Mouse (Mus musculus): ENCODE data around the gene Large1.
"Not testable (repeated sequence)": the region's sequence is repeated elsewhere in the genome, so short reads cannot be mapped to it uniquely, and the experiment has no call there.

The Large1 gene

DNA sequence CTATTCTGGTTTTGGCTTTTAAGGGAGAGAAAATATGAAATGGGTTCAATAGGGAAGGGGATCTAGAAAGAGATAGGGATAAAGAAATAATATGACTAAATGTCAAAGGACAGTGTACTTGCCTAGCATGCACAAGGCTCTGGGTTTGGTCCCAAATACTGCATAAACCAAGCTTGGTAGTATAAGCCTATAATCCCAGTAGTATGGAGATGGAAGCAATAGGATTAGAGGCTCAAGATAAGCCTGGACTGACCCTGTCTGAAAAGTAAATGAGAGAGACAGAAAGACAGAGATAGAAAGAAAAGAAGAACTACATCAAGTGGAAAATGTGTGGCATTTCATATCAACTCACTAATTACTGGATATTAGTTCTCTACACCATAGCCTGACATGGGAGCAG, 180.7 kb downstream of the Large1 start:
- DNase-seq (ENCODE audit: low read depth, low spot score) = no peak

DNA sequence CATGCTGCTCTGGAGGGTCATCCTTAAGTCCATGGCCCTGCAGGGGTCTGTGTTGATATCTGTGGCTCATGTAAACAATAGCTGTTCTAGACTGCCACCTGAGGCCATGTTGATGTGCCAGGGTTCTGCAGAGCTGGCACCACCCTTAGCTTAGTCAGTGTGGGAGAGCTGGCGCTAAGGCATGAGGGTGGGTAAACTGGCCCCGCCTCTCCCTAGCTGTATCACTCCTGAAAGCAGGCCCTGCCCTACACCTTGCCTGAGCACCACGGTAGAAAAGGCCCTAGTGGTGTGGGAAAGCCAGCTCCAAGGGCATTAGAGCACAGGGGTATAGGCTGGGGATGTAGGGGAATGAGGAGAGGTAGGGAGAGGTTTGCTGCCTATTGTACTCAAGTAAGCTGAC, 191.3 kb downstream of the Large1 start:
- no peak for DNase-seq (ENCODE audit: low read depth, low spot score)

GRCm38 (mm10) chr8:73161564-73161963, 191.8 kb downstream of the Large1 start:
- no peak for DNase-seq (ENCODE audit: low read depth, low spot score)

DNA sequence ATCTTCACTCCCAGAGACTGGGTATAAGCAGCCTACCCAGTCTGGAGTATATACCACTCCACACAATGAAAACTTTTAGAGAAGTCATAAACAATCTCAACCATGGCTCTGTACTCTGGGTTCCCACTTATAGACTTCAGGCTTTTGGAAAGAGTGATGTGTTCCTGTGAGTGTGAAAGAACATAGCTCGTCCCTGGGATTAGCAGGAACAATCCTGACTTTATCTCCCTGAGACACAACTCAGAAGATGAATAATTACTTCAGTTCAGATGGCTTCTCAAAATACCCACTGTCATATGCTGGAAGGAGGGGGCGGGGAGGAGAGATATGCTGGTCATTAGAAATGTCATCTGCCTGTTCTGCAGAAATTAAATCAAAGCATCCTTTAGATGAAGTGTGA, 192.4 kb downstream of the Large1 start:
- no peak for DNase-seq (ENCODE audit: low read depth, low spot score)

DNA sequence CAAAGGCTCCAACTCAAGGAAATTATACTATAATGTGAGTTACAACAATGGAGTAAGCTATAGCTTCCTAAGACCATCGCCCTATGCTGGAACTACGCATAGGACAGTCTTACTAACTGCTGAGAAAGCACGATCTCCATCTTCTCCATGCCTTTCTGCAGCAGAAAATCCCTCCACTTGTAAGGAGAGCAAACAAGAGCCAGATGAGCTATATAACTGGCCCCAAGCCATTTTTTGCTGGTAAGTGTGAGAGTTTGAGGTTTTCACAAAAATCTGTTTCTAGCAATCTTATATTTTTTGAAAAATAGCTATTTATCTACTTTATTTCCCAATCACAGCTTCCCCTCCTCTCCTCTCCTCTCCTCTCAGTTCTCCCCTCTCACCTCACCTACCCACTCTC, 206.1 kb downstream of the Large1 start:
- no peak for DNase-seq (ENCODE audit: low read depth, low spot score)

DNA sequence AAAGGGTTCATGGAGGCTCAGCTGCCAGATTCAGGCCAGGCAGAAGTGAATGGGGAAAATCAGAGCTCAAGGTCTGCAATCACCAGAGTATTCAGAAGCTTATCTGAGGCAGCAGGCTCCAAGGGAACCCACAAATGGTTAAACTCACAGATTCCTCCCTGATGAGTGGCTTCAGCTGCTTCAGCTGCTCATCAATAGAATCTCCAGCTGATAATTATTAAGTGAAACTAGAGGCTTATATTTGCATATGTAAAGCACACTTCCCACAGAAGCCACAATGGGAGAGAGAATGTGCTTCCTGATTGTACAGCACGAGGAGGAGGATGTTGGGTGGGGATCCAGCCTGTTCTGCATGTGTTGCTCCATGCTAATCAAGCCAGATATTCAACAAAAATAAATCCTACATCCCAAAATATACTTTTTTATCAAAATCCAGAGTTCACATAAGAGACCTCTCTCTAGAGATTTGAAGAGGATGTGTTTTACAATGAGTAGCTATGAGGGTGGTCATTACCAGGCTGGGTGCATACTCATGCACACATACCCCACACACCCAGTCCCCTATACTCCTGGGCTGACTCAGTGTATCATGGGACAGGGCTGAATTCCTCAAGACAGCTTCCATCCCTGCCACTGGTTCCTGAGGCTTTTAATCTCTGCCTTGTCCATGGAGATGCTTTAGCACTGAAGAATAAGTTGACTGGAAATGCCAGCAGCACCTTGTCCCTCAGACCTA, 210.5 kb downstream of the Large1 start:
- DNase-seq (ENCODE audit: low read depth, low spot score) = no peak

GRCm38 (mm10) chr8:73135397-73135796, 217.9 kb downstream of the Large1 start:
- no peak for DNase-seq (ENCODE audit: low read depth, low spot score)

DNA sequence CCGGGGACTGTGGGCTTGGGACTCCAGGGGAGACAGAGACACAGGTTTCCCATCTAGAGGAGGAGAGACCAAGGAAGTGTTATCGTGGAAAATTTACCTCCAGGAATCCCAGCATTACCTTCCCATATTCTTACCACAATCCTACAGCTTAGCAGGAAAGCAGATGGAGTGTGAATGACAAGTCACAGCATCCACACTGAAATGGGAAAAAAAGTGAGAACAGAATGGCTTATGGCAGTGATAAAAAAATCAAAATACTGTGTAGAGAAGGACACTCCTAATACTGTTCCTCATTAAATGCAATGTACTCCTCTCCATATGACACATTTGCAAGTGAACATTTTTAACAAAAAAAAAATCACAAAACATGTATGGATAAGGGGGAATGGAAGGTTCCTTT, 221.3 kb downstream of the Large1 start:
- no peak for DNase-seq (ENCODE audit: low read depth, low spot score)

DNA sequence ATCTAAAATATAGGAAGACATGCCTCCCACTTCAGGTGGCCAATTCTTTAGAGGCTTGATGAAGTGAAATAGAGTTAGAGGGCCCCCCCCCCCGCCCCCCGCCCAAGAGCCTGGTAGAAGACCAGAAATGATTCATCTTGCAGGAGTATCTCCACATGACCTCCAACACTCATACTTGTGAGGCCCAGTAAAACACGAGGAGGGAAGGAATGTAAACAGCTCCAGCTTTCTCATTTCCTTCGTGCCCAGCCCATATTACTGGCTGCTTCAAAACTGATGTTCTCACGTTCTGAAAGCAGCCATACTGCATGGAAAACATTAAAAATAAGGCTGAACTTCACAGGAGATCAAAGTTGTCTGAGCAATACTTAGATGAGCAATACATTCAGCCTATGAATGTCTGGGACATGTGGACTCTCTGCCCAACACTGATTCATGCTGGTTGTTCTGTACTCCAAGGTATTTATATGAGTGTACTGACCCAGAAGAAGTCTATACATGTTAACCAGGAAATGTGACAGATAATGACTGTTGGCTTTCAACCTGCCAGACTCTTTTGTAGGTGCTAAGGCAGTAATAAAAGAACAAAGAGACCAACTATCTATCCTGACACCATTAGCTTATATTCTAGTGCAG, 229.4 kb downstream of the Large1 start:
- DNase-seq (ENCODE audit: low read depth, low spot score) = no peak

GRCm38 (mm10) chr8:73112332-73112895, 240.9 kb downstream of the Large1 start:
- no peak for DNase-seq (ENCODE audit: low read depth, low spot score)

DNA sequence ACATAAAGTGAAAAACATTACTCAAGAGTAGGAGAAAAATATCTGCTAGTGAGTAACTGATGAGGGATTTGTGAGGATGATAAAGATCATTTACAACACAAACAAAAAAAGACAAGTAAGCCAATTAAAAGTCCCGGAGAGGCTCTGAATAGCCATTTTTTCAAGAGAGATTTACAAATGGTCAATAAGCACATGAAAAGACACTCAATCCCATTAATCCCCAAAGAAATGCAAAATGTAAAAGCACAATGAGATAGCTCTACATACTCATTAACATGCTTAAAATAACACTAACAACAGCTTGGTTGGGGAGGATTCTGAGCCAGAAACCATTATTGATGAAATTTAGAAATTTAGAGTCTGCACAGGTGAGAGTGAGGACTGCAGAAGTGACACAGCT, 249.3 kb downstream of the Large1 start:
- DNase-seq (ENCODE audit: low read depth, low spot score) = no peak

- no peak for DNase-seq (ENCODE audit: low read depth, low spot score)
Observed at GRCm38 (mm10) chr8:73101069-73101468, 252.3 kb downstream of the Large1 start.

- DNase-seq (ENCODE audit: low read depth, low spot score) = peak; percentile 3
Observed at GRCm38 (mm10) chr8:73100607-73101006, 252.7 kb downstream of the Large1 start.

DNA sequence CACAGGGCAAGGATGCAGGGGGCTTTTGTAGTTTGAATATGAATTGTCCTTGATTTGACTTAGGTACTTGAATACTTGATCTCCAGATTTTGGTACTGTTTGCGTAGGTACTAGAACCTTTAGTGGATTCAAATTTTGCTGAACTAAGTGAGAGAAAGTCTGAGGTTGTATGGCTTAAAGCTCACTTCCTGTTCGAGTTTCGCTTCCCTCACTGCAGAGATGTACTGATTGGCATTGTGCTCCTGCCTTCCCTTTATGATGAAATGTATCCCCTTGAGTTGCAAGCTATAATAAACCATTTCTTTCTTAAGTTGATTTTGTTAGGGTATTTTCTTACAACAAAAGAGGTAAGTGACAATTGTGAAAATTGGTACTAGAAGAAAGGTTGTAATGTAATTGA, 253.8 kb downstream of the Large1 start:
- no peak for DNase-seq (ENCODE audit: low read depth, low spot score)

DNA sequence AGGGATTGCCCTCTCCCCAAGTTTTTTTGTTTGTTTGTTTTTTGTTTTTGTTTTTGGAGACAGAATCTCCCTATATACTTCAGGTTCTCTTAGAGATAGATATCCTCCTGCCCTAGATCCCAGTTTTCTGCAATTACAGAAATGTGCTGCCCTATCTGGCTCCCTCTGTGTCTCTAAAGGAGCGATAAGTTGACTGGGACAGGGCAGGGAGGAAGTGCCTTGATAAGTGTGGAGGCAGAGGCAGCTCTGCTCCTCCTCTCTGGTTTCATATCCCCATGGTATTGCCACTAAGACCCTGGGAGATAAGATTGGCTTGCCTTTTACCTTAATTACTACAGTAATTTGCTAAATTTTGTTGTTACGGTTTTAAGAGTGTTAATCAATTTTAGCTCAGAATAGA, 256.4 kb downstream of the Large1 start:
- DNase-seq (ENCODE audit: low read depth, low spot score) = no peak

DNA sequence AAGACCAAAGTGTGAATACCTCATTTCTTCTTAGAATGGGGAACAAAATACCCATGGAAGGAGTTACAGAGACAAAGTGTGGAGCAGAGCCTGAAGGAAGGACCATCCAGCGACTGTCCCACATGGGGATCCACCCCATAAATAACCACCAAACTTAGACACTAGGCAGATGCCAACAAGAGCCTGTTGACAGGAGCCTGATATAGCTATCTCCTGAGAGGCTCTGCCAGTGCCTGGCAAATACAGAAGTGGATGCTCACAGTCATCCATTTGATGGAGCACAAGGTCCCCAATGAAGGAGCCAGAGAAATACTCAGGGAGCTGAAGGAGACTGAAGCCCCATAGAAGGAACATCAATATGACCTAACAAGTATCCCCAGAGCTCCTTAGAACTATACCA, 275.6 kb downstream of the Large1 start:
- not testable (repeated sequence) for DNase-seq (ENCODE audit: low read depth, low spot score)

DNA sequence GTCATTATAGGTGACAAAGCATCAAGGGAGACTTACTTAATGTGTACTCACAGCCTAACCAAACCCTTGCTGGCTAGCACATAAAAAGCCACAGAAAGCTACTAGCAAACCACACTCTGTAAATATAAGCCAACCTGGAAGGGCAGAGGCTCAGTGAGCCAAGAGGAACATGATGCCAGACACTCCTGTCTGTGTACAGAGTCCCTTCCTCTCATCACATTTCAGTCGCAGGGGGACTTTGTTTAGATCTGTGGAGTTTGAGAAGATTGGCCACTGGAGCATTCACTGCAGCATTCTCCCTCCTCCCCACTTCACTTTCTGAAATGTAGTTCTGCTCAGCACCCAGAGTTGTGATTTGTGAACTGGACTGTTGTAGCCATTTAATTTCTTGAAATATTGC, 291.9 kb downstream of the Large1 start:
- no peak for DNase-seq (ENCODE audit: low read depth, low spot score)

DNA sequence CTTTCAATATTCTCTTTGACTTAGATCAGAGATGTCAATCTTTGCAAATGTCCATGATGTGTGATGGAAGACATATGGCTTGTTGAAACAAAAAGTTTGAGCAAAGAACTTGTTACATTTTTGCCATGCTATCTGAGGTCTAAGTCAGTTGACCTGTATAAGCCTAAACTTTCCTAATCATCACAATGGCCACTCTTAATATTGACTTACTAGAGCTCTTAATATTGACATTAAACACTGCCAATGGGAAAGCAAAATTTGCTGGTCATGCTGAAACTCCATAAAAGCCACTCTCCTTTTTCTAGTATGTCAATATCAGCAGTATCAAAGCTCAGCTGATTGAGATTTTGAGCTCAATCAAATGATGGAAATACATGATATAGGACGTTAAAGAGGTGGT, 298.6 kb downstream of the Large1 start:
- DNase-seq (ENCODE audit: low read depth, low spot score) = no peak

GRCm38 (mm10) chr8:73053878-73054277, 299.5 kb downstream of the Large1 start:
- no peak for DNase-seq (ENCODE audit: low read depth, low spot score)

DNA sequence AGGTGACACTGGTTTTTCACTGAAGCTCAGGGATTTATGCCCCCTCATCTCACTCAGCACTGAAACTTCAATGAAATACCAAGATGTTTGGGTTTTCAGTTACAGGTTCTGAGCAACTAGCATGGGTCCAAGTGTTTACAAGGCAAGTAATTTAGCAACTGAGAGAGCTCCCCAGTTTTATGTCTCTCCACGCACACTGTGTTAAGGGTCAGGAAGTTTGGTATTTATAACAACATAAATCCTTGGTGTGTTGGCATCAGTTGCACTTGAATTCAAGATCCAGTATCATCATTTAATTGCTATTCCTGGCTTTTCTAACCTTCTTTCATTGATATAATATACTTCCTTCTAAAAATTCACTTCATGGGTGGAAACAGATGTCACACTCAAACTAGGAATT, 300.9 kb downstream of the Large1 start:
- DNase-seq (ENCODE audit: low read depth, low spot score) = no peak

DNA sequence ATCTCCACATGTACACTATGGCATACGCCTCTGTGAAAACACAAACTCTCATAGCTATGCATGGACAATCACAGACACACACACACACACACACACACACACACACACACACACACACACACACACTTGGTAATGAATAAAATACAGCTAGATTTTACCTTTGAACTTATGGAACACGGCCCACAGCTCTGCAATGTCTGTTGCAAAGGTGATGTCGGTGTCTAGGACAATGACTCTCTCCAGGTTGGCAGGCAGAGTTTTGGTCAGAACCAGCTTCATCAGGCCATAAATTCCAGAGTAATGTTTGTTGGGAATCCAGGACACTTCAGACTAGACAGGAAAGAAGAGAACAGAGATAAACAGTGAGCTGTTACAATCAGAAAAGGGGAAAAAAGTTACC, 305.2 kb downstream of the Large1 start:
- no peak for DNase-seq (ENCODE audit: low read depth, low spot score)

DNA sequence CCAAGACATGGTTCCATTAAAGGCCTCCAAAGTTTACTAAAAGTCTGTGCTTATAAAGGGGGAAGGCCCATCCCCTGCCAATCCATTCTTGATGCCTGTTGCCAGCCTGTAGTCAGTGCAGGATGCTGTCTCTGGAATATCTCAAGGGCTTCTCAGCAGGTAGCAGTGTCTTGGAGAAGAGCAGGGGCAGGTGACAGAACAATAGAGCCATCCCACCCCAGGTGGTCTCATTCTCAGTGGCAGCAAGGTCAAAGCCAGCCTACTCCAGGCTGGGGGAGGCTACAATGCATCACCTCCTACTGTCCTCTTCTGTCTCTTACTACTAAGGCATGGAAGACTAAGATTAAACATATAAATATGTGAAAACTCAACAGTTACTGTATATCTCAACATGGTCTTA, 323.6 kb downstream of the Large1 start:
- DNase-seq (ENCODE audit: low read depth, low spot score) = no peak

DNA sequence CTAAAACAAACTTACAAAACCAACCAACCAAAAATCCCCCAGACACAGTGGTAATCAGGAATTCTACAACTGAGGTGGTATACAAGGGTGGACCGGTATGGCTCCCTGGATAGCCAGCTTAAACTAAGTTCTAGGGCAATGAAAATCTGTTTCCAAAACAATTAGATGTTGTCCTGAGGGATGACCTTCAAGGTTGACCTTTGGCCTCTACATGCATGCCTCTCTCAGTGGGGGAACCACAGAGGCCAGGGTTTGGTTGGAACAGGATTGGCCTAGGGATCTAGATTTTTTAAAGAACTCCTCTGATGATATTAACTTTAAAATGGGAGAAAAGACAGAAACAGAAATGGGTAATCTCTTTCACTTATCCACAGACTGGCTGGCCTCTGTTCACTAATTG, 335.1 kb downstream of the Large1 start:
- no peak for DNase-seq (ENCODE audit: low read depth, low spot score)
